Mouse (Mus musculus): ENCODE data around the gene Sgk1. TPM values are rescaled to one million over a fixed set of nuclear protein-coding genes. Genes with fewer than 3 reads are reported as not detected.

The Sgk1 gene
- total RNA-seq, 2 experiments from 2014 or later: 64.4 to 65.5 TPM

- no peak for DNase-seq (ENCODE audit: low spot score in 2 of 2)
Observed at GRCm38 (mm10) chr10:21963005-21963404, 81.0 kb downstream of the Sgk1 start.

- DNase-seq (ENCODE audit: low spot score in 2 of 2): no peak
Observed at GRCm38 (mm10) chr10:21973676-21974075, 91.7 kb downstream of the Sgk1 start.

- DNase-seq (ENCODE audit: low spot score in 2 of 2): no peak
Observed at GRCm38 (mm10) chr10:21974801-21975200, 92.8 kb downstream of the Sgk1 start.

- no peak for DNase-seq (ENCODE audit: low spot score in 2 of 2)
Observed at GRCm38 (mm10) chr10:21975384-21975783, 93.4 kb downstream of the Sgk1 start.

GRCm38 (mm10) chr10:21976253-21976652 lies 94.3 kb downstream of the Sgk1 start:
- DNase-seq (ENCODE audit: low spot score in 2 of 2): no peak

- DNase-seq (ENCODE audit: low spot score in 2 of 2): no peak
Observed at GRCm38 (mm10) chr10:21978421-21978820, 96.4 kb downstream of the Sgk1 start.

GRCm38 (mm10) chr10:21979286-21979965 lies 97.4 kb downstream of the Sgk1 start:
- no peak for DNase-seq (ENCODE audit: low spot score in 2 of 2)

- no peak for DNase-seq (ENCODE audit: low spot score in 2 of 2)
Observed at GRCm38 (mm10) chr10:21980780-21981435, 98.9 kb downstream of the Sgk1 start.

GRCm38 (mm10) chr10:21982303-21982702 lies 100.3 kb downstream of the Sgk1 start:
- no peak for DNase-seq (ENCODE audit: low spot score in 2 of 2)

GRCm38 (mm10) chr10:21988489-21988888 lies 106.5 kb downstream of the Sgk1 start:
- no peak for DNase-seq (ENCODE audit: low spot score in 2 of 2)

- peak; percentile 90 for DNase-seq (ENCODE audit: low spot score in 2 of 2)
Observed at GRCm38 (mm10) chr10:21991351-21991840, 109.4 kb downstream of the Sgk1 start.

- no peak for DNase-seq (ENCODE audit: low spot score in 2 of 2)
Observed at GRCm38 (mm10) chr10:21991986-21992833, 110.2 kb downstream of the Sgk1 start.

- DNase-seq (ENCODE audit: low spot score in 2 of 2): peak; percentile 77 to 83
Observed at GRCm38 (mm10) chr10:21992834-21993514, 111.0 kb downstream of the Sgk1 start.

- DNase-seq (ENCODE audit: low spot score in 2 of 2): no peak
Observed at GRCm38 (mm10) chr10:21993515-21994373, 111.8 kb downstream of the Sgk1 start.

GRCm38 (mm10) chr10:21994431-21994914 lies 112.5 kb downstream of the Sgk1 start:
- DNase-seq (ENCODE audit: low spot score in 2 of 2): peak; percentile 95 to 97

- peak; percentile 65 to 67 for DNase-seq (ENCODE audit: low spot score in 2 of 2)
Observed at GRCm38 (mm10) chr10:21995221-21995620, 113.2 kb downstream of the Sgk1 start.

GRCm38 (mm10) chr10:21995661-21996308 lies 113.8 kb downstream of the Sgk1 start:
- peak; percentile 82 to 87 for DNase-seq (ENCODE audit: low spot score in 2 of 2)

- DNase-seq (ENCODE audit: low spot score in 2 of 2): no peak
Observed at GRCm38 (mm10) chr10:21996660-21997447, 114.9 kb downstream of the Sgk1 start.

Measured in layer of hippocampus, postnatal 10 days (tissue).